Mouse (Mus musculus) spleen, adult 2 months (tissue): ENCODE data around the gene Unc93b1.

Experiments
- CTCF ChIP-seq: fragments of 200-500 bp; IDR thresholded peaks from 2 replicates; pipeline ENCODE4 v1.5.1; 2011; ENCODE audit warnings: mild to moderate bottlenecking, inconsistent platforms; ENCODE audit not compliant: insufficient read depth, insufficient read length, insufficient replicate concordance; ENCODE audit errors: extremely low read depth
- POLR2A ChIP-seq: fragments of 200-500 bp; IDR thresholded peaks from 2 replicates; pipeline ENCODE4 v1.6.1; 2011; ENCODE audit warnings: low read depth, low read length, inconsistent platforms

GRCm38 (mm10) chr19:3926279-3926678, 8.7 kb upstream of the Unc93b1 start:
- TF ChIP-seq POLR2A: no peak
- TF ChIP-seq CTCF: no peak
